Mouse (Mus musculus) MEL (cell line): ENCODE results near the gene Dpp9. TPM values are rescaled to one million over a fixed set of nuclear protein-coding genes. Genes with fewer than 3 reads are reported as not detected.

Experiments used
- DNase-seq: peaks from one replicate; pipeline ENCODE4 v3.0.0; 2011; ENCODE audit warnings: low read depth, low spot score
- H3K27ac ChIP-seq: 2 replicates; pipeline ENCODE4 v1.5.1; 2012; ENCODE audit warnings: low read depth, mild to moderate bottlenecking, control low read depth, low read length, moderate library complexity; ENCODE audit not compliant: control insufficient read depth
- H3K27me3 ChIP-seq, 2 experiments: fragments of 150-350 bp in 1 of 2; sonication (generic) in 1 of 2; 2 replicates each; pipeline ENCODE4 v1.6.1; 2012; ENCODE audit warnings: low read length in 2 of 2, mild to moderate bottlenecking in 2 of 2, improper control_type of control experiment in 1 of 2, moderate library complexity in 1 of 2; ENCODE audit not compliant: insufficient read depth in 2 of 2, control insufficient read depth in 1 of 2
- H3K36me3 ChIP-seq, 2 experiments: 2 replicates each; pipeline ENCODE4 v1.6.1; 2012 to 2014; ENCODE audit warnings: low read length in 2 of 2, improper control_type of control experiment in 1 of 2, inconsistent platforms in 1 of 2, mild to moderate bottlenecking in 1 of 2; ENCODE audit not compliant: insufficient read depth in 2 of 2, control insufficient read depth in 1 of 2
- H3K4me1 ChIP-seq, 2 experiments: fragments of 150-350 bp in 1 of 2; sonication (generic) in 1 of 2; 2 replicates each; pipeline ENCODE4 v1.6.1; 2012; ENCODE audit warnings: low read length in 2 of 2, improper control_type of control experiment in 1 of 2, mild to moderate bottlenecking in 1 of 2; ENCODE audit not compliant: insufficient read depth in 2 of 2, control insufficient read depth in 1 of 2
- H3K4me3 ChIP-seq, 2 experiments: fragments of 150-350 bp in 1 of 2; sonication (generic) in 1 of 2; 2 replicates each; pipeline ENCODE4 v1.5.1; 2012; ENCODE audit warnings: low read depth in 2 of 2, low read length in 2 of 2, mild to moderate bottlenecking in 2 of 2, moderate library complexity in 2 of 2, control low read depth in 1 of 2, improper control_type of control experiment in 1 of 2; ENCODE audit not compliant: control insufficient read depth in 1 of 2, insufficient read depth in 1 of 2
- H3K79me2 ChIP-seq: 2 replicates; pipeline ENCODE4 v1.6.1; 2012; ENCODE audit warnings: mild to moderate bottlenecking, low read length, moderate library complexity; ENCODE audit not compliant: control insufficient read depth, poor library complexity, insufficient read depth
- H3K9ac ChIP-seq: 2 replicates; pipeline ENCODE4 v1.6.1; 2012; ENCODE audit warnings: low read depth, mild to moderate bottlenecking, control low read depth, low read length, moderate library complexity; ENCODE audit not compliant: control insufficient read depth, poor library complexity, severe bottlenecking
- H3K9me3 ChIP-seq: fragments of 150-350 bp; sonication (generic); replicated peaks from 2 replicates; pipeline ENCODE4 v1.6.1; 2012; ENCODE audit warnings: mild to moderate bottlenecking, low read length, improper control_type of control experiment, moderate library complexity; ENCODE audit not compliant: insufficient read depth
- CHD2 ChIP-seq: IDR thresholded peaks from 2 replicates; pipeline ENCODE4 v1.6.1; 2011; ENCODE audit warnings: low read length, improper control_type of control experiment
- CTCF ChIP-seq, 3 experiments: IDR thresholded peaks in 2 of 3; conservative IDR thresholded peaks in 1 of 3; 2 replicates each; pipeline ENCODE4 v1.5.1; 2011 to 2012; ENCODE audit warnings: low read length in 3 of 3, low read depth in 2 of 3, mild to moderate bottlenecking in 2 of 3, improper control_type of control experiment in 1 of 3, inconsistent platforms in 1 of 3, mixed read lengths in 1 of 3, moderate library complexity in 1 of 3; ENCODE audit not compliant: control insufficient read depth in 1 of 3, insufficient read depth in 1 of 3, poor library complexity in 1 of 3, severe bottlenecking in 1 of 3
- E2F4 ChIP-seq: IDR thresholded peaks from 2 replicates; pipeline ENCODE4 v1.6.1; 2011; ENCODE audit warnings: low read depth, low read length, improper control_type of control experiment, borderline replicate concordance
- ELF1 ChIP-seq: IDR thresholded peaks from 2 replicates; pipeline ENCODE4 v1.6.1; 2014; ENCODE audit warnings: low read depth, mild to moderate bottlenecking, inconsistent platforms, low read length, improper control_type of control experiment, moderate library complexity
- EP300 ChIP-seq, 2 experiments: IDR thresholded peaks; 2 replicates each; pipeline ENCODE4 v1.6.1; 2011; ENCODE audit warnings: improper control_type of control experiment in 2 of 2, low read length in 2 of 2, low read depth in 1 of 2, mild to moderate bottlenecking in 1 of 2
- ETS1 ChIP-seq: IDR thresholded peaks from 2 replicates; pipeline ENCODE4 v1.6.1; 2012; ENCODE audit warnings: low read depth, mild to moderate bottlenecking, inconsistent platforms, low read length, improper control_type of control experiment, moderate library complexity
- GABPA ChIP-seq: IDR thresholded peaks from 2 replicates; pipeline ENCODE4 v1.6.1; 2012; ENCODE audit warnings: low read depth, mild to moderate bottlenecking, inconsistent platforms, low read length, improper control_type of control experiment, moderate library complexity
- HCFC1 ChIP-seq: IDR thresholded peaks from 2 replicates; pipeline ENCODE4 v1.6.1; 2012; ENCODE audit warnings: low read depth, mild to moderate bottlenecking, inconsistent platforms, low read length, improper control_type of control experiment, moderate library complexity
- JUND ChIP-seq: IDR thresholded peaks from 2 replicates; pipeline ENCODE4 v1.6.1; 2011; ENCODE audit warnings: low read depth, mild to moderate bottlenecking, improper control_type of control experiment, low read length
- KAT2A ChIP-seq: conservative IDR thresholded peaks from 2 replicates; pipeline ENCODE4 v1.6.1; 2012; ENCODE audit warnings: low read depth, low read length, improper control_type of control experiment, inconsistent platforms
- MAFK ChIP-seq: IDR thresholded peaks from 2 replicates; pipeline ENCODE4 v1.6.1; 2011; ENCODE audit warnings: low read depth, mild to moderate bottlenecking, low read length, improper control_type of control experiment, borderline replicate concordance
- MAX ChIP-seq: IDR thresholded peaks from 2 replicates; pipeline ENCODE4 v1.6.1; 2011; ENCODE audit warnings: low read length, improper control_type of control experiment
- MAZ ChIP-seq: IDR thresholded peaks from 2 replicates; pipeline ENCODE4 v1.6.1; 2012; ENCODE audit warnings: low read depth, mild to moderate bottlenecking, inconsistent platforms, low read length, improper control_type of control experiment
- MXI1 ChIP-seq: IDR thresholded peaks from 2 replicates; pipeline ENCODE4 v1.6.1; 2011; ENCODE audit warnings: mild to moderate bottlenecking, low read depth, low read length, improper control_type of control experiment
- MYC ChIP-seq: IDR thresholded peaks from 2 replicates; pipeline ENCODE4 v1.6.1; 2011; ENCODE audit warnings: low read depth, mild to moderate bottlenecking, low read length, improper control_type of control experiment, moderate library complexity
- NELFE ChIP-seq: IDR thresholded peaks from 2 replicates; pipeline ENCODE4 v1.6.1; 2011; ENCODE audit warnings: low read depth, low read length, improper control_type of control experiment
- NRF1 ChIP-seq: IDR thresholded peaks from 2 replicates; pipeline ENCODE4 v1.6.1; 2014; ENCODE audit warnings: low read depth, mild to moderate bottlenecking, inconsistent platforms, low read length, improper control_type of control experiment, moderate library complexity; ENCODE audit not compliant: poor library complexity, insufficient read depth, severe bottlenecking
- POLR2A ChIP-seq, 2 experiments: IDR thresholded peaks; 2 replicates each; pipeline ENCODE4 v1.6.1; 2011 to 2012; ENCODE audit warnings: low read length in 2 of 2, mild to moderate bottlenecking in 2 of 2, control low read depth in 1 of 2, improper control_type of control experiment in 1 of 2, low read depth in 1 of 2, moderate library complexity in 1 of 2; ENCODE audit not compliant: control insufficient read depth in 1 of 2, insufficient read depth in 1 of 2, poor library complexity in 1 of 2
- POLR2AphosphoS2 ChIP-seq: IDR thresholded peaks from 2 replicates; pipeline ENCODE4 v1.6.1; 2011; ENCODE audit warnings: low read length, improper control_type of control experiment
- POLR2AphosphoS5 ChIP-seq: IDR thresholded peaks from 2 replicates; pipeline ENCODE4 v1.6.1; 2012; ENCODE audit warnings: low read depth, borderline replicate concordance, mild to moderate bottlenecking, inconsistent platforms, low read length, moderate library complexity, mixed read lengths
- RAD21 ChIP-seq: IDR thresholded peaks from 2 replicates; pipeline ENCODE4 v1.6.1; 2011; ENCODE audit warnings: mild to moderate bottlenecking, low read depth, low read length, improper control_type of control experiment
- RCOR1 ChIP-seq: IDR thresholded peaks from 2 replicates; pipeline ENCODE4 v1.6.1; 2012; ENCODE audit warnings: low read depth, mild to moderate bottlenecking, inconsistent platforms, low read length, improper control_type of control experiment
- SMC3 ChIP-seq: IDR thresholded peaks from 2 replicates; pipeline ENCODE4 v1.6.1; 2011; ENCODE audit warnings: low read depth, low read length, improper control_type of control experiment
- TAL1 ChIP-seq: IDR thresholded peaks from 2 replicates; pipeline ENCODE4 v1.6.1; 2012; ENCODE audit warnings: mild to moderate bottlenecking, inconsistent platforms, low read length, moderate library complexity, mixed read lengths
- TBP ChIP-seq: IDR thresholded peaks from 2 replicates; pipeline ENCODE4 v1.8.0; 2011; ENCODE audit warnings: low read depth, low read length, improper control_type of control experiment
- UBTF ChIP-seq: IDR thresholded peaks from 2 replicates; pipeline ENCODE4 v1.6.1; 2012; ENCODE audit warnings: low read depth, mild to moderate bottlenecking, inconsistent platforms, low read length, improper control_type of control experiment, moderate library complexity, borderline replicate concordance; ENCODE audit not compliant: insufficient read depth
- USF1 ChIP-seq: IDR thresholded peaks from 2 replicates; pipeline ENCODE4 v1.6.1; 2014; ENCODE audit warnings: low read depth, mild to moderate bottlenecking, inconsistent platforms, low read length, improper control_type of control experiment, moderate library complexity
- ZMIZ1 ChIP-seq: IDR thresholded peaks from 2 replicates; pipeline ENCODE4 v1.6.1; 2012; ENCODE audit warnings: low read depth, mild to moderate bottlenecking, inconsistent platforms, low read length, improper control_type of control experiment, moderate library complexity
- ZNF384 ChIP-seq: IDR thresholded peaks from 2 replicates; pipeline ENCODE4 v1.6.1; 2012; ENCODE audit warnings: low read depth, mild to moderate bottlenecking, inconsistent platforms, low read length, improper control_type of control experiment
- polyA plus RNA-seq, 2 experiments: library from polyadenylated mRNA; stranded (reverse) in 1 of 2; unstranded in 1 of 2; fragments of >175 nt in 1 of 2; fragments of >200 nt in 1 of 2; gene quantifications; 2 replicates each; pipeline versions ENCODE4 v1.2.1 to v1.2.4; 2012; ENCODE audit warnings: low replicate concordance in 2 of 2, low read depth in 1 of 2; ENCODE audit not compliant: insufficient read length in 2 of 2, insufficient read depth in 1 of 2, missing spikeins in 1 of 2
- total RNA-seq: library from RNA; depleted of rRNA; stranded (reverse); fragments of 300-350 nt; gene quantifications from 2 replicates; pipeline ENCODE4 v1.2.3, GENCODE M21; 2012

The Dpp9 gene
- total and polyA plus RNA-seq, 3 experiments: 36.3 to 67.2 TPM; not detected in 1

DNA sequence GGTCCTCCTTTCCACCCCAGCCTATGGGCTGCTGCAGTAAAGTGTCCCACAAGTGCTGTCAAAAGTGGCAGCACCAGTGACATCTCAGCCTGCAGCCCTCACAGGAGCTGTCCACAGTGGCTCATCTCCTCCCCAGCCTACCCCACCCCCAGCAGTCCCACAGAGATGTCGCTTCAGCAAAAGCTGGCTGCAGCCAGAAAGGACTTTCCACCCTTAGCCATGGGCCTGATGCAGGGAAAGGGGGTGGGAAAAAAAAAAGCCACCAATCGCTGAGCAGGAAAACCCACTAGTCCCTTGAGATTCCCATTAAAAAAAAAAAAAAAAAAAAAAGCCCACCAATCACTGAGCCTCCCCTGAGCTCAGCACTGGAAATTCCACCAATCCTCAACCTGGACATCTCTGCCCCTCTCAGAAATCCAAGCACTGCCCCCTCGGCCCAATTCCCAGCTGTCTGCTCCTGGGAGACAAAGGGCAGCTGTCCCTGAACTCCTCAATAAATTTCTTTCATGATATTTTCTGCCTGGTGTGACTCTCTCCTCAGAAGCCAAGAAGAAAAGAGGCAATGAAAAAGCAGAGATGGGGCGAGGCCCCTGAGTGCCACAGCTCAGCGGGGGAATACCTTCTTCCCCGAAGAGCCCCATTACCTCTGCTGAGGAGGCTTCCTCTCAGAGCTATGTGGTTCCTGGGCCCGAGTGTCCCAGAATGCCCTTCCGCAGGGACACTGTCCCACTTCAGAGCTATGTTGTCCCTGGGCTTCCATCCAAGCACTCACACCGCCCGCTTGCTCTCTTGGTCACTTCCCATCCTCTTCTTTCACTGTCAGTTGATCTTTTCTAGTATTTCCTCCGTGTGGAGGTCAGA lies 33.2 kb downstream of the Dpp9 start:
- TF ChIP-seq ZNF384: no peak
- no peak for TF ChIP-seq CTCF (IDR thresholded peaks at IDR 0.05 in 2 of 3, conservative IDR thresholded peaks at IDR 0.05 in 1 of 3; ENCODE audit: control insufficient read depth in 1 of 3, insufficient read depth in 1 of 3, low read depth in 2 of 3, low read length in 3 of 3, poor library complexity in 1 of 3, severe bottlenecking in 1 of 3)
- no peak for TF ChIP-seq UBTF
- no peak for TF ChIP-seq MAFK
- no peak for TF ChIP-seq ETS1
- no peak for TF ChIP-seq JUND
- no peak for TF ChIP-seq MAZ
- no peak for TF ChIP-seq EP300 (IDR thresholded peaks at IDR 0.05; ENCODE audit: low read depth in 1 of 2, low read length in 2 of 2)
- no peak for TF ChIP-seq ELF1
- TF ChIP-seq MXI1: no peak
- no peak for TF ChIP-seq RAD21
- no peak for TF ChIP-seq TAL1
- TF ChIP-seq POLR2AphosphoS5: no peak
- TF ChIP-seq HCFC1: no peak
- TF ChIP-seq ZMIZ1: no peak
- no peak overlapping the region for H3K9ac ChIP-seq
- H3K9me3 ChIP-seq: no peaks in the 10 kb centered on the region
- H3K27ac ChIP-seq: no peak overlapping the region
- H3K27me3 ChIP-seq: no peaks in the 10 kb centered on the region
- no peak for DNase-seq
- peaks cover 14% of the 10 kb centered on the region for H3K79me2 ChIP-seq
- peaks cover 0 to 14% of the 10 kb centered on the region in 2 experiments; a peak in 2 of 4 replicates for H3K4me1 ChIP-seq
- peaks cover 0 to 5% of the 10 kb centered on the region in 2 experiments; a peak in 3 of 4 replicates for H3K36me3 ChIP-seq
- H3K4me3 ChIP-seq: no peak overlapping the region

DNA sequence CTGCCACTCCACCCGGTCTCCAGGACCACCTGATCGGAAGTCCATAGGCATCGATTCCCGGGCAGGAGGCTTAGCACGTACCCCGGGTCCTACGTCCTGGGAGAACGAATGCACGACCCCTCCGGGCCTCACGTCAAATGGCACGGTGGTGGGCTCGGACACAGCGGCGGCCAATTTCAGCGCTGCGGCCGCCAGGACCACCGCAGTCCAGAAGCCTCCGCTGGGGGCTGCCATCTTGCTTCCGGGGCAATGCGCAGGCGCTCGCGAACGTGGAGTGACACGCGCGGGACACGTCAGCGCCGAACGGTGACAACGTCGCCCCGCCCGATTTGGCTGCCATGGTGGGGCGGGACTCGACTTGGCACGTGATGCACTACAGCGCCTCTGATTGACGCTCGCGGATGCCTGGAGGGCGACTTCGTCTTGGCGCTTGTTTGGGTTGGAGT lies 35.0 kb downstream of the Dpp9 start, which contains the start of gene Mydgf:
Gene Mydgf (minus strand): TSS at position 263 of the 446 bp plus-strand sequence.
- Histone ChIP-seq H3K9ac (peak within 1 kb of the TSS; percentile 93), H3K36me3 (peaks cover 0 to 5% of the 10 kb centered on the region in 2 experiments; a peak in 3 of 4 replicates), H3K27ac (peak within 1 kb of the TSS; percentile 53), H3K79me2 (peaks cover 14% of the 10 kb centered on the region), H3K4me1 (peaks cover 0 to 14% of the 10 kb centered on the region in 2 experiments; a peak in 2 of 4 replicates), H3K9me3 (no peaks in the 10 kb centered on the region), H3K4me3 (peak within 1 kb of the TSS; percentile 68 to 92), H3K27me3 (no peaks in the 10 kb centered on the region)
- peak; percentile 97 for DNase-seq
- TF ChIP-seq HCFC1 (peak; percentile 87), MYC (no peak; the same call in 1 of the 2 replicates), POLR2AphosphoS5 (no peak), MAZ (peak; percentile 7; the same call in 1 of the 2 replicates), E2F4 (no peak), KAT2A (peak; percentile 55; the same call in 1 of the 2 replicates), NELFE (peak; percentile 80), POLR2AphosphoS2 (peak; percentile 43; the same call in 1 of the 2 replicates), TBP (peak; percentile 78), GABPA (no peak), CHD2 (no peak), RCOR1 (no peak), NRF1 (peak; percentile 95), ZMIZ1 (peak; percentile 72), ETS1 (peak; percentile 40; the same call in 1 of the 2 replicates), SMC3 (no peak), MAX (peak; percentile 93), ZNF384 (no peak), POLR2A (IDR thresholded peaks at IDR 0.05; ENCODE audit: control insufficient read depth in 1 of 2, insufficient read depth in 1 of 2, low read depth in 1 of 2, low read length in 2 of 2, poor library complexity in 1 of 2) (peak; percentile 68 to 80), USF1 (peak; percentile 99)
